Mouse (Mus musculus) CD4-positive, CD25-positive, alpha-beta regulatory T cell, adult 2 months (primary cell): ENCODE measurements around the gene Gins3.
"Not testable (repeated sequence)": the region's sequence is repeated elsewhere in the genome, so short reads cannot be mapped to it uniquely, and the experiment has no call there.

Source experiments
- DNase-seq: peaks from one replicate; pipeline ENCODE4 v3.0.0-alpha.2; 2012; ENCODE audit warnings: low read depth, low spot score

Gene Gins3

GRCm38 (mm10) chr8:95653351-95653750 is 20.1 kb downstream of the Gins3 start:
- no peak for DNase-seq

DNA sequence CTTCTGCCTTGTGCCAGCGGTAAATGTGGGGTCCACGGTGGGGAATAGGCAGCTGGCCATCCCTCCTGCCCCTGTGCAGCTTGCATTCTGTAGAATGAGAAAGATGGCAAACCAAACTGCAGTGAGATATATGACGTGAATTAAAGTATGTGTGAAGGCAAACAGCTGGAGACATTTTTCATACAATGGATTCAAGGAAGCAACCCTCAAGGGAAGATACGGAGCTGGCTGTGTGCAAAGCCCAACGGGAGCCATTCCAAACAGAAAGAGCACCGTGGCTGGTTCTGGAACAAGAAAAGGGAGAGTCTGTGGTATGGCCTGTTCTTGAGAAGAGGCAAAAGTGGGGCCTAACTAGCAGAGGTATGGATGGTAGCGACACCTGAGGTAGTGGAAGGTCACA is 22.6 kb downstream of the Gins3 start:
- DNase-seq = no peak

DNA sequence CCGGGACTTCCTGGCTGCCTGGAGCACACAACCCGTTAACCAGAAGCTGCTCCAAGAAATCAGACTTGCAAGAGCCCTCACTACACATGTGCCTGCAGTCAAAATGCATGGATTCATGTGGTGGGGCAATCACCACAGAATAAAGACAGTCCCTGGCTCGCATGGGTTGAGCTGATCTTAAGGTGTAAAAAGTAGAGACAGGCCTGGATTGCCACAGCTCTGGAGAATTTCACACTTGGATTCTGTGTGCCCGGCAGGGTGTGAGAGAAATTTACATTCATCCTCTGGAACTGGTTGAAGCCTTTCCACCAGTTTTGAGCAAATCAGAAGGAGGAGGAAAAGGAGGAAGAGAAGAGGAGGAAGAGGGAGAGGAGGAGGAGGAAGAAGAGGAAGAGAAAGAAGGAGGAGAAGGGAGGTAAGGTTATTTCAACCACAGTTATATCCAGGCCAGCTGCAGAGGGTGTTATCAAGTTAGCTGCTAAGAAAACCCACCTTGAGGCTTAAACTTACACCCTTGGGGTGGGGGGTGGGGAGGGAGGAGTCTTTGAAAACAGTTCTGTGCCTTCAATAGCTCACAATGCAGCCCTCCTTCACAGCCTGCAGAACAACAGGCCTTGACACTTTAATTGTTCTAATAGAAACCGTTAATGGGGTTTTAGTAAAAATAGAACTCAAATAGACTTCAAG is 23.2 kb downstream of the Gins3 start:
- no peak for DNase-seq

GRCm38 (mm10) chr8:95657523-95657922 is 24.3 kb downstream of the Gins3 start:
- no peak for DNase-seq

DNA sequence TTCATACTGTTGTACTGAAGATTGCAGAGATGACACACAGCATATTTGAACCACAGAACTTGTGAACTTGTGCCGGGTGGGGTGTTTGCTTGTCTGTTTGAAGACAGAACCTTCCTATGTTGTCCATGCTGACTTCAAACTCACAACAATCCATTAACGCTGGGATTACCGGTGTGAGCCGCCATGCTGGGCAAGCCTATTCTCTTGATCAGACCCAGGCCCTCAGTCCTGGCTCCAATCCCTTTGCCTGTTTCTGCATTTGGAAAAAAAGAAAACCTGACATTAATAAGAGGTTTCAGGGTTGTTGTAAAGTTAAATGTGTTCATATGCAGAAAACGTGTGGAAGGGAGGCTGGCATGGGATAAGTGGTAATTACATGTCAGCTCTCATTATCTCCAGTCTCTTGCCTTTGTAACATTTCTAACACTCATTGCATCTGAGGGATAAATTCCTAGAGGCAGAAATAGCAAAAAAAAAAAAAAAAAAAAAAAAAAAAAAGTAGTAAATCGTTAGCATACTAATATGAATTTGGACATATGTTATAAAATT is 27.2 kb downstream of the Gins3 start:
- DNase-seq = no peak

GRCm38 (mm10) chr8:95661085-95661484 is 27.8 kb downstream of the Gins3 start:
- no peak for DNase-seq

- no peak for DNase-seq
Measured at GRCm38 (mm10) chr8:95661575-95661974, 28.3 kb downstream of the Gins3 start.

GRCm38 (mm10) chr8:95662885-95663598 is 29.8 kb downstream of the Gins3 start:
- DNase-seq = no peak

- DNase-seq = no peak
Measured at GRCm38 (mm10) chr8:95663599-95663949, 30.3 kb downstream of the Gins3 start.

DNA sequence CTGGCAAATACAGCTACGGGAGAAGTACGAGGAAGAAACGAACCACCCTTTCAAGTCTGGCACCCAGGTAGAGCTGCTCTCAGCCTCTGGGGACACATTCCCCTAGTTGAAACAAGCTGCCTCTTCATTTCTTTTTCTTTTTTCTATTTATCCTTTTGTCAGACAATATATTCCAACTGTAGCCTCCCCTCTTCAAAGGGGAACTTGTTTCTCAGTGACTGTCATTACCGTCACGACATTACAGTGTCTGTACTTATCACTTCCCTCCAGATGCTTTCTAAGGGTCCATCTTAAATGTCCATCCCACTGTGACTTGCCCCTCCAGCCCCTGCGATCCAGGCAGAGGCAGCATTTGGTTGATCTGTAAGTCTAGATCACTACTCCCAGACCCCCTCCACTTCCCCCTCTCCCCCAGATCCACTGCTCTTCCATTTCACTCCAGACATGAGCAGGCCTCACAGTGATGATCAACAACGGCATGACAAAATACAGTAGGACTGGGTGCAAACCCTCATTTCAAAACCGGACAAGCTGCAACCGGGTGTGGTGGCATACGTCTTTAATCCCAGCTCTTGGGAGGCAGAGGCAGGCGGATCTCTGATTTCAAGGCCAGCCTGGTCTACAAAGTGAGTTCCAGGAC is 32.7 kb downstream of the Gins3 start:
- DNase-seq = not testable (repeated sequence)

DNA sequence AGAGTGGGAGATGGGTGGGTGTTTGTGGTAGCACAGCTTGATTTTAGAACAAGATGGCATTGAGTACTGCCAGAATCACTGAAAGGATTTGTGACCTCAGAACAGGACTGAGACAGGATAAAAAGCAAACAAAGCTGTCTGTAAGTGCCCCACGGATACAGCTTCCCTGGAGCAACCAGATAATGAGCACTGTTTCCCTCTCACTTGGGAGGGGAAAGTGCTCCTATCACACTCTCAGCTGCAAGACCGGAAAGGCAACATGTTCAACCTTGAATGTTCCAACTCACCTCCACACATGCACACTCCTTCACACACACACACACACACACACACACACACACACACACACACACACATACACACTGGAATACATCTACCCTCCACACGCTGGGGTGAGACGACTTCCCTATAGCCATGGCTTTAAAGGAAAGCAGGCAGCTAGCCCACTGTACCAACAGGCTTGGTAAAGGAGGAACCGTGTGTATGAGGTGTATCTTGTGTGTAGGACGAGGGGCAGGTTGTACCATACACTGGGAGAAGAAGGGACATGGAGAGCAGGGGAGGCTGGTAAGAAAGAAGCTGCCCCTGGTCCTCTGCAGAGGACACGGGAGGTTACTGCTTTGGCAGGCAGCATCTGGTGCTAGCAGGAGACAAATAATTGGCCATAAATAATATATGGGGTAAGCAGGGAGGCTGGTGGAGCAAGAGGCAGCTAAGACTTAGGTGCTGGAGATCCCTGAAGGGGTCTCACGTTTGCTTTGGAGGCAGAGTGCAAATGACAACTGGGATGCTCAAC is 35.1 kb downstream of the Gins3 start:
- no peak for DNase-seq

GRCm38 (mm10) chr8:95669967-95670366 is 36.7 kb downstream of the Gins3 start:
- no peak for DNase-seq

DNA sequence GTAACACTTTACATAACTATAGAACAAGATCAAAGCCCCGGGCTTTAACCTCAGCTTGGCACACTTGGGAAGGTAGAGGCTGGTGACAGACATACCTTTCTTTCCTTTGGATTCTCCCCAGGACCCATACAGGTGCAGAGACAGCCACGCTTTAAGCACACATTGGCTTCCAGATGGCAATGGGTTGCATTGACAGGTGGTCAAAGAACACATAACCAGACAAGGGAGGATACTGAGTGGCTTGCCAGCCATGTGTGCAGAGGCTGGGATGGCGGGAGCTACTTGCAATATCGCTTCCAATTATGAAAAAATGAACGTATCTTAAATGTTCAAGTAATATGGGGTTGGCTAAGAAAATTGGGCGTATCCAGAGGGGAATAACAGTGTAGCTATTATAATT is 38.6 kb downstream of the Gins3 start:
- no peak for DNase-seq

DNA sequence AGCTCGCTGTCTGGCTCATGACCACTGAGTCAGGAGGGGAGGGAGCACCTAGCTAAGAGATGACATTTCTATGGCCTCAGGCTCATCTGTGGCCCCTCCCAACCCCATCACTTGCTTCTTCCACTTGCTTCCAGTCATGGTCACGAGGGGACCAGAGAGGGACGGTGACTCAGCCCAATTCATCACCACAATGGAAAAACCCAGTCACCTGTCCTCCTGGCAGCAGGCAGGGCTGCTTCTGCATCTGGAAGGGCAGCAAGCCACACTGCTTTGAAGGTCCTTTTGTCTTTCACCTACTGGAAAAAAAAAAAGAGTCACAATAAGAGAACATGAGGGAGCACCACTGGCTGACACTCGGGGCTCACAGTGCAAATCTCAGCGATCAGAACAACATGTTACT is 39.6 kb downstream of the Gins3 start:
- peak; percentile 32 for DNase-seq

DNA sequence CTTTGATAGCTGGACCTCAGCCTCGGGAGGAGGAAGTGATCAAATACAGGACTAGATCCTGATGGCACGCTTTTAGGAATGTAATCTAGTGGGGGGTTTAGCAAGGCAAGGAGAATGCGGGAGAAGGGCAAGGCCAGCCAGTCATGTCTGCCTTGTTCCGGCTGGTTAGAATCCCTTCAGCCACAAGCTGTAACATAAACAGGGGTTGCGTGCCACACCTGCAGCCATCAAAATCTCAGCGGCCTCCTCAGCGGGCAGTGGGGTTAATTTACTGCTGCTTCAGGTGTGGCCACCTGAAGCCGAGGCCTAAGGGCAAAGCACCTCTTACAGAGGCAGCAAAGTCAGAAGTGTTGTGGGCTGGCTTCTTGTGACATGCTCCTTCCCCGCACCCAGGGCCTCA is 43.4 kb downstream of the Gins3 start, which contains the start of gene Ndrg4:
TSS of gene Ndrg4 (plus strand) at position 350 of the 400 bp plus-strand sequence.
- DNase-seq = no peak

- DNase-seq = peak; percentile 23
Measured at GRCm38 (mm10) chr8:95677591-95678023, 44.4 kb downstream of the Gins3 start.

DNA sequence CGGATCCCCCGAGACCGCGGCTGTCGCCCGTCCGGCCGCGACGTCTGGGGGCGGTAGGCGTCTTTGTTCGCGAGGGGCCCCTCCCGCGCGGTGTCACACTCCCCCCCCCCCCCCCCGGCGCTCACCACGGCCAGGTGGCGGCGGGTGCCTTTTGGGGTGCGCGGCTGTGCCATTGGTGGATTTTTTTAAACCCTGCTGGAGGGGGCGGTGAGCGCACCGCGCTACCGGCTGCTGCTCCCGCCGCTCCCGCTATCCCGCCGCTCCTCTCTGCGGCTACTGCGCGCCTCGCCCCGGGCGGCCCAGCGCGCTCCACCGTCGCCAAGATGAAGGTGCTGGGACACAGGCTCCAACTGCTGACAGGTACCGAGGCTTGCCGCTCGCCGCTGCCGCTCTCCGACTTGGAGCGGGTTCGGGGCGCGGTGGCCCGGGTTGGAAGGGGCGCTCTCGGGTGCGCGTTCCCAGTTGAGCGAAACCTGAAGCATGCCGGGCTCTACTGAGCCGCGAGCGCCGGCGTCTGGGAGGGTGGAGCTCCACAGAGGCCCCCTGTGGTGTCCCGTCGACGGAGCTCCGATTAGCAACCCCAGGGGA is 44.9 kb downstream of the Gins3 start:
- DNase-seq = peak; percentile 30

DNA sequence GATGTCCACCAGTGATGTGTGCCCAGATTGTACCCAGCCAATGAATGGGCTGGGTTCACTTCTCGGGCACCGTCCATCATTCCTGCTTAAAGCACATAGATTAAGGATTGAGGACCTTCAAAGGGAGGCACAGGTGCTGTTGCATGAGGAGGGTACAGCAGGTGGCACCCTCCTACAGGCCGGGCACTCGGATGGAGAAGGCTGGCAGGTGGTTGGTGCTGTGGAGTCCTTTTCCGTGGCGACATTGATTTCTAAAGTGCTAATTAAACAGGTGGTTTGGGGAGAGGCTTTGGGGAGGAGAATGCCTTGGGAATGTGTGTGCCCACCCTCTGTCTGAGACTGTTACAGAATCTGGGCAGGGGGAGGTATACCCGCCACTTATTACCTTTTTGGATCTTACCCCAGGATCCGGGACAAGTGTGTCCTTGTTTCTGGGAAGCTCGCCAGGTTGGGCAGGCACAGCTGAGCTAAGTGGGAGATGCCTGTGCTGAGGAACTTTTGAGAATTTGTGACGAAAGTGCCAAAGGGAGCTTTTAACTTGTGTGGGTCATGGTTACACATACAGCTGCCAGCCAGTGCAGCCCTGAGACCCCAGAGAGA is 54.9 kb downstream of the Gins3 start:
- no peak for DNase-seq

- DNase-seq = no peak
Measured at GRCm38 (mm10) chr8:95690929-95691541, 57.8 kb downstream of the Gins3 start.

GRCm38 (mm10) chr8:95694631-95695030 is 61.4 kb downstream of the Gins3 start:
- no peak for DNase-seq
